Mouse (Mus musculus) forebrain, postnatal 0 days (tissue): ENCODE data around the gene Cldn5. TPM values are rescaled to one million over a fixed set of nuclear protein-coding genes. Genes with fewer than 3 reads are reported as not detected.

Experiments
- ATAC-seq: fragments of 200-750 bp; cut with Nextera tagmentation; 2 replicates; pipeline ENCODE4 v1.8.0; 2017; ENCODE audit warnings: mild to moderate bottlenecking, moderate library complexity
- DNase-seq: peaks from one replicate; pipeline ENCODE4 v3.0.0-alpha.2; 2015
- H3K27ac ChIP-seq: fragments of 300-500 bp; sonication (generic); 2 replicates; pipeline ENCODE4 v1.5.1; 2014; ENCODE audit warnings: low read depth, mild to moderate bottlenecking, antibody characterized with exemption, low read length, moderate library complexity, mixed read lengths
- H3K27me3 ChIP-seq: fragments of 300-500 bp; sonication (generic); 2 replicates; pipeline ENCODE4 v1.6.1; 2014; ENCODE audit warnings: mild to moderate bottlenecking, low read length, mixed read lengths; ENCODE audit not compliant: insufficient read depth
- H3K36me3 ChIP-seq: fragments of 300-500 bp; sonication (generic); 2 replicates; pipeline ENCODE4 v1.6.1; 2014; ENCODE audit warnings: mild to moderate bottlenecking, moderate library complexity; ENCODE audit not compliant: insufficient read depth
- H3K4me1 ChIP-seq: fragments of 300-500 bp; sonication (generic); 2 replicates; pipeline ENCODE4 v1.6.1; 2014; ENCODE audit warnings: antibody characterized with exemption; ENCODE audit not compliant: insufficient read depth
- H3K4me2 ChIP-seq: fragments of 300-500 bp; sonication (generic); 2 replicates; pipeline ENCODE4 v1.6.1; 2014; ENCODE audit warnings: low read depth, mild to moderate bottlenecking, moderate library complexity
- H3K4me3 ChIP-seq: fragments of 300-500 bp; sonication (generic); 2 replicates; pipeline ENCODE4 v1.5.1; 2014; ENCODE audit warnings: low read depth, low read length, mixed read lengths
- H3K9ac ChIP-seq: fragments of 300-500 bp; sonication (generic); 2 replicates; pipeline ENCODE4 v1.6.1; 2014; ENCODE audit warnings: mild to moderate bottlenecking
- H3K9me3 ChIP-seq: fragments of 300-500 bp; sonication (generic); 2 replicates; pipeline ENCODE4 v1.6.1; 2016; ENCODE audit warnings: low read length
- CTCF ChIP-seq: sonication (generic); IDR thresholded peaks from 2 replicates; pipeline ENCODE4 v1.5.1; 2016; ENCODE audit warnings: antibody characterized with exemption, control low read depth, low read depth
- WGBS: fragments of 180-500 bp; shearing (Covaris S2); extraction: QIAGEN DNeasy Blood & Tissue Kit; methylation state at CpG from one replicate; pipeline ENCODE4 v1.1.7; 2014; 5-methylcytosine and 5-hydroxymethylcytosine counted together
- polyA plus RNA-seq: library from polyadenylated mRNA; unstranded; fragments of >200 nt; fragmentation: Nextera tagmentation; extraction: Ambion mirVana; gene quantifications from 2 replicates; pipeline ENCODE4 v1.2.1, GENCODE M21; 2015
- total RNA-seq: library from RNA; depleted of rRNA; stranded (reverse); fragments of >200 nt; gene quantifications from 2 replicates; pipeline ENCODE4 v1.2.3, GENCODE M21; 2014; rRNA removed

The Cldn5 gene
- total and polyA plus RNA-seq, 2 experiments from 2014 or later = 126 to 182 TPM

GRCm38 (mm10) chr16:18822925-18823324 lies 46.3 kb downstream of the Cldn5 start:
- H3K27ac ChIP-seq = peak overlapping the region; percentile 17; the same call in 1 of the 2 replicates
- no peak for TF ChIP-seq CTCF

More at GRCm38 (mm10) chr16:18822925-18823324, 46.3 kb downstream of the Cldn5 start:
- DNase-seq = peak; percentile 34
- Histone ChIP-seq H3K9ac (no peak overlapping the region), H3K36me3 (peaks cover 93% of the 10 kb centered on the region), H3K4me3 (no peak overlapping the region), H3K4me2 (no peak overlapping the region), H3K27me3 (no peaks in the 10 kb centered on the region), H3K4me1 (no peaks in the 10 kb centered on the region), H3K9me3 (no peaks in the 10 kb centered on the region)
- ATAC-seq = peak; percentile 86
- 58% methylated on average over 4 of the region's 4 CpGs for WGBS

Other genes with a start within 250 kb of the Cldn5 start
- 0.71 and 1.2 TPM in 2 replicates for gene Tbx1, start 186.2 kb upstream of the Cldn5 start, total RNA-seq
- gene Tbx1, start 186.2 kb upstream of the Cldn5 start, polyA plus RNA-seq = 0.70 and 0.90 TPM in 2 replicates
- gene Gp1bb, start 154.4 kb upstream of the Cldn5 start, total RNA-seq = 34.1 and 34.2 TPM in 2 replicates
- gene Gp1bb, start 154.4 kb upstream of the Cldn5 start, polyA plus RNA-seq = 9.4 and 11.4 TPM in 2 replicates
- 32.7 and 33.4 TPM in 2 replicates for gene Gm49601, start 150.4 kb upstream of the Cldn5 start, total RNA-seq
- gene Gm49601, start 150.4 kb upstream of the Cldn5 start, polyA plus RNA-seq = 3.6 and 4.9 TPM in 2 replicates
- gene Sept5, start 146.9 kb upstream of the Cldn5 start, total RNA-seq = 372 and 373 TPM in 2 replicates
- 265 and 267 TPM in 2 replicates for gene Sept5, start 146.9 kb upstream of the Cldn5 start, polyA plus RNA-seq
- 70.3 and 73.9 TPM in 2 replicates for gene Ufd1, start 34.9 kb downstream of the Cldn5 start, total RNA-seq
- gene Ufd1, start 34.9 kb downstream of the Cldn5 start, polyA plus RNA-seq = 124 and 134 TPM in 2 replicates
- 7.0 and 11.7 TPM in 2 replicates for gene Cdc45, start 35.1 kb downstream of the Cldn5 start, total RNA-seq
- 5.5 and 6.4 TPM in 2 replicates for gene Cdc45, start 35.1 kb downstream of the Cldn5 start, polyA plus RNA-seq
- 21.2 and 25.6 TPM in 2 replicates for gene 2510002D24Rik, start 59.7 kb downstream of the Cldn5 start, total RNA-seq
- 16.9 and 44.1 TPM in 2 replicates for gene 2510002D24Rik, start 59.7 kb downstream of the Cldn5 start, polyA plus RNA-seq
- gene Gm28539, start 59.7 kb downstream of the Cldn5 start, total RNA-seq = not detected in 2 replicates
- not detected in 2 replicates for gene Gm28539, start 59.7 kb downstream of the Cldn5 start, polyA plus RNA-seq
- 35.8 and 42.2 TPM in 2 replicates for gene Mrpl40, start 100.0 kb downstream of the Cldn5 start, total RNA-seq
- gene Mrpl40, start 100.0 kb downstream of the Cldn5 start, polyA plus RNA-seq = 75.8 and 77.0 TPM in 2 replicates
- gene Hira, start 100.2 kb downstream of the Cldn5 start, total RNA-seq = 62.9 and 64.1 TPM in 2 replicates
- gene Hira, start 100.2 kb downstream of the Cldn5 start, polyA plus RNA-seq = 16.9 and 24.0 TPM in 2 replicates